Mouse (Mus musculus) stomach, postnatal 0 days (tissue): ENCODE results near the gene Smoc2. TPM values are rescaled to one million over a fixed set of nuclear protein-coding genes. Genes with fewer than 3 reads are reported as not detected.

ENCODE experiments used
- ATAC-seq: fragments of 200-750 bp; cut with Nextera tagmentation; 2 replicates; pipeline ENCODE4 v1.8.0; 2017; ENCODE audit not compliant: low FRiP score, low TSS enrichment
- DNase-seq: peaks from one replicate; pipeline ENCODE4 v3.0.0-alpha.2; 2016; ENCODE audit warnings: low spot score
- H3K27ac ChIP-seq: fragments of 300-500 bp; sonication (generic); replicated peaks from 2 replicates; pipeline ENCODE4 v1.5.1; 2014; ENCODE audit warnings: mild to moderate bottlenecking, control low read depth
- H3K27me3 ChIP-seq: fragments of 300-500 bp; sonication (generic); 2 replicates; pipeline ENCODE4 v1.6.1; 2014; ENCODE audit warnings: low read length; ENCODE audit not compliant: control insufficient read depth, insufficient read depth
- H3K36me3 ChIP-seq: fragments of 300-500 bp; sonication (generic); 2 replicates; pipeline ENCODE4 v1.6.1; 2014; ENCODE audit warnings: low read length, mixed read lengths; ENCODE audit not compliant: control insufficient read depth, insufficient read depth
- H3K4me1 ChIP-seq: fragments of 300-500 bp; sonication (generic); replicated peaks from 2 replicates; pipeline ENCODE4 v1.6.1; 2014; ENCODE audit warnings: antibody characterized with exemption; ENCODE audit not compliant: control insufficient read depth, insufficient read depth
- H3K4me2 ChIP-seq: fragments of 300-500 bp; sonication (generic); replicated peaks from 2 replicates; pipeline ENCODE4 v1.6.1; 2014; ENCODE audit warnings: low read depth, mild to moderate bottlenecking, control low read depth, moderate library complexity
- H3K4me3 ChIP-seq: fragments of 300-500 bp; sonication (generic); 2 replicates; pipeline ENCODE4 v1.5.1; 2014; ENCODE audit warnings: low read depth, low read length, control low read depth
- H3K9ac ChIP-seq: fragments of 300-500 bp; sonication (generic); 2 replicates; pipeline ENCODE4 v1.6.1; 2014; ENCODE audit warnings: mild to moderate bottlenecking, low read length, control low read depth, mixed read lengths
- H3K9me3 ChIP-seq: fragments of 300-500 bp; sonication (generic); 2 replicates; pipeline ENCODE4 v1.6.1; 2016; ENCODE audit warnings: low read length; ENCODE audit not compliant: control insufficient read depth
- CTCF ChIP-seq: IDR thresholded peaks from 2 replicates; pipeline ENCODE4 v1.5.1; 2016; ENCODE audit warnings: antibody characterized with exemption, low read depth, mild to moderate bottlenecking, moderate library complexity
- EP300 ChIP-seq: optimal IDR thresholded peaks from 2 replicates; pipeline ENCODE3; 2016; ENCODE audit warnings: antibody characterized with exemption
- WGBS: fragments of 180-500 bp; shearing (Covaris S2); extraction: QIAGEN DNeasy Blood & Tissue Kit; methylation state at CpG from one replicate; pipeline ENCODE4 v1.1.7; 2014; 5-methylcytosine and 5-hydroxymethylcytosine counted together
- polyA plus RNA-seq: library from polyadenylated mRNA; unstranded; fragments of >200 nt; fragmentation: Nextera tagmentation; extraction: Ambion mirVana; gene quantifications from 2 replicates; pipeline ENCODE4 v1.2.1, GENCODE M21; 2015

The Smoc2 gene
- polyA plus RNA-seq, 1 experiment from 2014 or later, result 59.2 TPM

GRCm38 (mm10) chr17:14361511-14361910 lies 82.2 kb downstream of the Smoc2 start:
- H3K27ac ChIP-seq, result no peak overlapping the region
- TF ChIP-seq CTCF (no peak), EP300 (no peak)
- no peaks in the 10 kb centered on the region for H3K9me3 ChIP-seq
- no peak for ATAC-seq
- DNase-seq, result no peak
- H3K4me2 ChIP-seq, result no peak overlapping the region
- H3K4me3 ChIP-seq, result no peak overlapping the region
- WGBS, result 90% methylated on average over 1 of the region's 1 CpGs
- no peaks in the 10 kb centered on the region for H3K4me1 ChIP-seq
- no peak overlapping the region for H3K9ac ChIP-seq
- no peaks in the 10 kb centered on the region for H3K36me3 ChIP-seq
- H3K27me3 ChIP-seq, result no peaks in the 10 kb centered on the region

GRCm38 (mm10) chr17:14370476-14370875 lies 91.2 kb downstream of the Smoc2 start:
- H3K4me3 ChIP-seq, result no peak overlapping the region
- TF ChIP-seq EP300 (no peak), CTCF (no peak)
- no peak for DNase-seq
- no peak overlapping the region for H3K27ac ChIP-seq
- no peak overlapping the region for H3K9ac ChIP-seq
- no peaks in the 10 kb centered on the region for H3K27me3 ChIP-seq
- 67% methylated on average over 5 of the region's 5 CpGs for WGBS
- H3K36me3 ChIP-seq, result no peaks in the 10 kb centered on the region
- no peaks in the 10 kb centered on the region for H3K9me3 ChIP-seq
- no peak for ATAC-seq
- H3K4me1 ChIP-seq, result no peaks in the 10 kb centered on the region
- no peak overlapping the region for H3K4me2 ChIP-seq

GRCm38 (mm10) chr17:14371606-14372005 lies 92.3 kb downstream of the Smoc2 start:
- no peaks in the 10 kb centered on the region for H3K36me3 ChIP-seq
- no peak overlapping the region for H3K27ac ChIP-seq
- TF ChIP-seq EP300 (no peak), CTCF (no peak)
- DNase-seq (no peak), ATAC-seq (peak; percentile 47; the same call in 1 of the 2 replicates)
- no peak overlapping the region for H3K4me3 ChIP-seq
- no peaks in the 10 kb centered on the region for H3K27me3 ChIP-seq
- no peaks in the 10 kb centered on the region for H3K4me1 ChIP-seq
- 61% methylated on average over 6 of the region's 6 CpGs for WGBS
- H3K9ac ChIP-seq, result no peak overlapping the region
- no peak overlapping the region for H3K4me2 ChIP-seq
- H3K9me3 ChIP-seq, result no peaks in the 10 kb centered on the region

GRCm38 (mm10) chr17:14372324-14373145 lies 93.2 kb downstream of the Smoc2 start:
- Histone ChIP-seq H3K9ac (no peak overlapping the region), H3K27ac (no peak overlapping the region), H3K9me3 (no peaks in the 10 kb centered on the region), H3K4me2 (no peak overlapping the region), H3K36me3 (no peaks in the 10 kb centered on the region), H3K4me3 (no peak overlapping the region), H3K4me1 (no peaks in the 10 kb centered on the region), H3K27me3 (no peaks in the 10 kb centered on the region)
- WGBS, result 71% methylated on average over 25 of the region's 25 CpGs
- no peak for ATAC-seq
- TF ChIP-seq EP300, result no peak
- TF ChIP-seq CTCF, result no peak
- peak; percentile 34 for DNase-seq

GRCm38 (mm10) chr17:14378692-14379446 lies 99.6 kb downstream of the Smoc2 start:
- Histone ChIP-seq H3K4me1 (no peaks in the 10 kb centered on the region), H3K9ac (no peak overlapping the region), H3K27me3 (no peaks in the 10 kb centered on the region), H3K4me2 (no peak overlapping the region), H3K4me3 (no peak overlapping the region), H3K9me3 (no peaks in the 10 kb centered on the region), H3K36me3 (no peaks in the 10 kb centered on the region), H3K27ac (no peak overlapping the region)
- ATAC-seq (no peak), DNase-seq (no peak)
- TF ChIP-seq CTCF (no peak), EP300 (no peak)
- WGBS, result 59% methylated on average over 17 of the region's 17 CpGs

GRCm38 (mm10) chr17:14379518-14379917 lies 100.2 kb downstream of the Smoc2 start:
- DNase-seq, result no peak
- H3K27ac ChIP-seq, result no peak overlapping the region
- no peaks in the 10 kb centered on the region for H3K36me3 ChIP-seq
- no peak for TF ChIP-seq EP300
- TF ChIP-seq CTCF, result no peak
- no peak overlapping the region for H3K9ac ChIP-seq
- no peak overlapping the region for H3K4me3 ChIP-seq
- H3K27me3 ChIP-seq, result no peaks in the 10 kb centered on the region
- H3K4me2 ChIP-seq, result no peak overlapping the region
- 74% methylated on average over 2 of the region's 2 CpGs for WGBS
- H3K9me3 ChIP-seq, result no peaks in the 10 kb centered on the region
- ATAC-seq, result no peak
- H3K4me1 ChIP-seq, result no peaks in the 10 kb centered on the region
